Mouse (Mus musculus): ENCODE measurements around the gene Sord.

GRCm38 (mm10) chr2:122236321-122236720 lies 1.8 kb downstream of the Sord start:
- no peak for TF ChIP-seq CTCF (IDR thresholded peaks at IDR 0.05; ENCODE audit: low read depth, low read length)
- TF ChIP-seq POLR2A (IDR thresholded peaks at IDR 0.05; ENCODE audit: extremely low read depth, insufficient read depth, low read length), result no peak

All from liver, adult 2 months (tissue).